Mouse (Mus musculus) embryonic fibroblast, embryonic 13.5 days (primary cell): ENCODE measurements at regions not wholly inside any gene's neighbourhood (a gene's known extent, or its start where the extent isn't known, plus 50 kb on each side); places are given as distances from the start of the nearest gene placed in this dataset.

ENCODE experiments used
- CTCF ChIP-seq: IDR thresholded peaks from 2 replicates; pipeline ENCODE4 v1.5.1; 2011; ENCODE audit warnings: mild to moderate bottlenecking, control low read depth, low read length, moderate library complexity, borderline replicate concordance; ENCODE audit not compliant: insufficient read depth
- POLR2A ChIP-seq: IDR thresholded peaks from 2 replicates; pipeline ENCODE4 v1.6.1; 2011; ENCODE audit warnings: low read depth, mild to moderate bottlenecking, control low read depth, low read length, moderate library complexity

- TF ChIP-seq CTCF (no peak), POLR2A (no peak)
Observed at GRCm38 (mm10) chr15:25252648-25253567, 160.7 kb downstream of the Basp1 start.
